Mouse (Mus musculus) c-Kit-positive CD71-positive TER-119-positive erythroid progenitor cells, embryonic 14.5 days (primary cell): ENCODE results near the gene Zfp648.

Experiments
- DNase-seq: peaks from one replicate; pipeline ENCODE4 v3.0.0-alpha.2; 2013; ENCODE audit warnings: low spot score

Zfp648 gene

DNA sequence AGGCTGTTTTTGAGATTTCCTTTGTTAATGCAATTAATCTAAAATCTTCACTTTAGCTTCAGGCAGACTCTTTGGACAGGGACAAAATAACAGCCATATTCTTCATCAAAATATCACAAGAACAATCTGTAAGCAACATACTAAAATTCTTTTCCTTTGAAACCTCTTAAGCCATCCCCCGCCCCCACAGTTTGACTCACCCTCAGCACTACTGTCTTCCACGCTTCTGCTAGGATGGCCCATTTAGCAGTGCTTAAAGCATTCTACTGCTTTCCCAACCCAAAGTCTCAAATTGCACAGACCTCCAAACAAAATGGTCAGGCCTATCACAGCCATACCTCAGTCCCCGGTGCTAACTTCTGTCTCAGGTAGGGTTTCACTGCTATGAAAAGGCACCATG, 19.6 kb downstream of the Zfp648 start:
- DNase-seq: no peak

DNA sequence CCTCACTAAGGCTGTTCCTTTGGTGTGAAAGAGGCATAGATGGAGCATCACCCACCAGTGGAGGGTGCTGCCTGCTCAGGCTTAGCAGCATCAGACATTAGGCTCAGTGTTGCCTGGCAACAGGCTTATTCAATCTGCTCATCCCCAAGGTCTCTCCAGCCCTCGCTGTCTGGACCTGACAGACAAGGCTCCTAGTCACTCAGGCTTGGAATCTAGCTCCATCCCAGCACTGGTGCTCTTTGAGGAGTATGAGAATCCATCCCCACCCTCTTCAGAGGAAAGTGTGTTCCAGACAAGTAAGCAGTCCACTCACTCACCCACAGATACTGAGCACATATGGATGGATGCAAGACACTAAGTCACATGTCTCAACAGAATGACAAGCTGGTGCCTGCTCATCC, 22.8 kb downstream of the Zfp648 start:
- DNase-seq: no peak

DNA sequence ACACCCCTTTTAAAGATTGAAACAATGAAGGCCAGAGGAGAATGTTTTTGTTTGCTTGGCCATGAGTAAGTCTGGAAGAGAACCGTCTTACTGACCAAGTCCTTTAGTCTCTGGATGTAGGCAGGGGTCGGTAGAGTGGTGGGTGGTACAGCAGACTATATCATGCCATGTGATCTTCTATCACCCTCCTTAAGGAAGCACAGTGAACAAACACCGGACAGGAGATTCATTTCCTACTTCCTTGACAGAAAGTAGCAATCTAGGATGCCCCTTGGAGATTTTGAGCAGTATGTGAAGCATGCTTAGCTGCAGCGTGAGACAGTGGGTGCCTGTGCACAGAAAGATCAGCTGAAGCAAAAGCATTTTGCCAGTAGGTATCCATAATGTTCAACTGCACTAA, 31.6 kb downstream of the Zfp648 start:
- no peak for DNase-seq

DNA sequence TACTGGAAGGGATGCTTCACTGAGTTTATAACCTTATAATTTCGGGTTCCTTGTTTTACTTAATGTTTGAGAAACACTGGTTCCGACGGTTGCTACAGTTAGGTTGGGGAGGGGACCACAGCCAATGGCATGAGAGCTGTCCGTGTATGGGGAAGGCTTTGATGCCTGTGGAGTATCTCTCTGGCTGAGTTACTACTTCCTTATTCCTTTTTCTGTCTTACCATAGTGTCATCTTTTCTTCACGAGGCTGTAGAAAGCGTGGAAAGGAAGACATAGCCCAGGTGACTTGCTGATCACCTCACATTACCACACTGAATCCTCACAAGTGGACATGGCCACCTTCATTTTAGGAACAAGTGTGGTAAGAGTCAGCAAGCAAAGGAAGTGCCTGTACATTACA, 32.0 kb downstream of the Zfp648 start:
- no peak for DNase-seq

GRCm38 (mm10) chr1:154234814-154235213, 33.8 kb downstream of the Zfp648 start:
- no peak for DNase-seq

DNA sequence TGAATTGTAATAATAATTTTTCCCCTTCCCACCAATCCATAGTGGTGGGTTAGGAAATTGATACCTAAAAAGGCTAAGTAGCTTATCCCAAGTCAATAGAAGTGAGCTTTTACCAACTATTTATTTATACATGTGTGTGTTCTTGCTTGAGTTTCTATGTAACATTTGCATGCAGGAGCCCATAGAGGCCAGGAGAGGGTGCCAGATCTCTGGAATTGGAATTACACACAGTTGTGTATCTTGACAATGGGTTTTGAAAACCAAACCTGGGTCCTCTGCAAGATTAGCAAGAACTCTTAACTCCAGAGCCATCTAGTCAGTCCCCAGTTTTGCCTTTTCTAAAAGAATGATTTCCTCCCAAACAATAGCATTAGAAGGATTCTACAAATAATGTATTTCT, 37.9 kb downstream of the Zfp648 start:
- no peak for DNase-seq

DNA sequence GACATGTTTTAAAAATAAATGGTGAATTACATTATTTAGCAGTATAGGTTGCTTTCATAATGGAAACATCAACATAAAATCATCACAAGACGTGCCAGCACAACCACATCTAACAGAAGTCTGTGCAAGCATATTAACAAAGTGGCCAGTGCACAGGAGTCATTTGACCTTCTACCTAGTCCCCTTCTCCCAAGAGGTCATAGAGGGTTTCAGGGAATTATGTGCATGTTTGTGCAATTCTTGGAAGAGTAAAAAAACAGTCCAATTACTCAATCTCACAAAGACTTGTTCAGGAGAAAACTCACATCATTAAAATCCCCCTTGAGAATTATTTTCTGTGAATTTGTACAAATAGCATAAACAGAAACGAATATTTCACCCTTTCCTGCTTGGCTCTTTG, 50.2 kb downstream of the Zfp648 start:
- no peak for DNase-seq

GRCm38 (mm10) chr1:154252739-154253138, 51.8 kb downstream of the Zfp648 start:
- DNase-seq: no peak
